Comparison of ENCODE assay signal across 20 mouse cellular contexts in the genomic region with DNA sequence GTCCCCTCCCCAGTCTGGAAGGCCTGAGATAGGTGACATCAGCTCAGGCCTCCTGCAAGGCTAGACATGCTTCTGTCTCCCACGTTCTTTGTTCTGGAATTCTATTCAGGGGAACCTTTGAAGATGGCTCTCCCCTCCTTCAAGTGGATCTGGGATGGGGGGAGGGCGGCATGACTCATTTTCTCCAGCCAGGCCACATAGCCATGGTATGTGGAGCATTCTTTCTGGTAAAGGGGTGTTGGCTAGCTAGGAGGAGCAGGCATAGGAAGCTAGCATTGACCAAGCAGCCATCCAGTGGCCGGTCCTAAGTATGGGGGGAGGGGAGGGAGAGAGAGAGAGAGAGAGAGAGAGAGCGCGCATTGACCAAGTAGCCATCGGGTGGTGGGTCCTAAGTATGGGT. TPM values are rescaled to one million over a fixed set of nuclear protein-coding genes. Genes with fewer than 3 reads are reported as not detected.
DNase-seq lines count a peak whose midpoint lies in the region; ATAC-seq and TF ChIP-seq lines count a peak whose summit lies in the region.
"Had no signal": no experiment of that assay in that cellular context is flagged by ENCODE, and none has a peak within 500 bp of the region (broad histone marks: within the 10 kb centered on the region; RNA-seq: fewer than 3 reads in every experiment).

No protein-coding gene starts in this region.

- no peak for DNase-seq in heart, adult 2 months
- DNase-seq in 3134 (ENCODE audit: extremely low read depth, insufficient read length, low spot score) (peak; percentile 77), ES-CJ7 (ENCODE audit: low read depth, low spot score) (peak; percentile 27)
- no peak for DNase-seq in embryo, embryonic 11 days
- no peak for DNase-seq in spleen, postnatal 10 days (ENCODE audit: low spot score in 2 of 2)
- DNase-seq: adrenal gland, adult 8-10 months; cerebellum, adult 11 months; cerebellum, postnatal 25 days; gastrocnemius, postnatal 10 days; kidney, adult 11 months; lung, embryonic 14.5 days; thymus, adult 18-20 months had no signal

- H3K36me3 ChIP-seq in heart, embryonic 12.5 days: no peaks in the 10 kb centered on the region
- no peaks in the 10 kb centered on the region for H3K36me3 ChIP-seq in heart, adult 2 months (ENCODE audit: control insufficient read depth, insufficient read depth, low read length)
- H3K36me3 ChIP-seq: G1E; hindbrain, embryonic 10.5 days; midbrain, embryonic 13.5 days; neural tube, embryonic 15.5 days had no signal

- no peak overlapping the region for H3K27ac ChIP-seq in heart, embryonic 12.5 days (ENCODE audit: poor library complexity, severe bottlenecking)
- no peak overlapping the region for H3K27ac ChIP-seq in heart, adult 2 months
- H3K27ac ChIP-seq in bone marrow, adult 2 months (ENCODE audit: control insufficient read depth, insufficient read depth, low read depth, low read length, poor library complexity): peak overlapping the region; percentile 74
- H3K27ac ChIP-seq: hindbrain, embryonic 10.5 days; hindbrain, postnatal 0 days; midbrain, embryonic 13.5 days; neural tube, embryonic 15.5 days had no signal

- no peak overlapping the region for H3K4me2 ChIP-seq in heart, embryonic 12.5 days
- H3K4me2 ChIP-seq: lung, embryonic 14.5 days; midbrain, embryonic 13.5 days; neural tube, embryonic 15.5 days had no signal

- no peak for TF ChIP-seq POLR2A in heart, adult 2 months (IDR thresholded peaks at IDR 0.05; ENCODE audit: insufficient read depth, low read depth, low read length)
- TF ChIP-seq POLR2A in bone marrow, adult 2 months (IDR thresholded peaks at IDR 0.05; ENCODE audit: borderline replicate concordance, control insufficient read depth, low read depth, low read length): no peak

- no peak for TF ChIP-seq EP300 in heart, adult 2 months (IDR thresholded peaks at IDR 0.05; ENCODE audit: insufficient read depth, low read depth, low read length)

- H3K79me2 ChIP-seq in heart, adult 2 months (replicated peaks; ENCODE audit: control insufficient read depth, insufficient read depth, low read length): no peaks in the 10 kb centered on the region

- no peaks in the 10 kb centered on the region for H3K27me3 ChIP-seq in heart, embryonic 12.5 days (replicated peaks)
- H3K27me3 ChIP-seq in heart, adult 2 months (ENCODE audit: control insufficient read depth, insufficient read depth, low read length): no peaks in the 10 kb centered on the region
- H3K27me3 ChIP-seq: midbrain, embryonic 13.5 days; neural tube, embryonic 15.5 days had no signal

- no peak for TF ChIP-seq CTCF in heart, adult 2 months (IDR thresholded peaks at IDR 0.05)
- no peak for TF ChIP-seq CTCF in bone marrow, adult 2 months (IDR thresholded peaks at IDR 0.05; ENCODE audit: control insufficient read depth, insufficient read depth, low read length)

- no peaks in the 10 kb centered on the region for H3K9me3 ChIP-seq in heart, embryonic 12.5 days (replicated peaks)
- H3K9me3 ChIP-seq: G1E; hindbrain, embryonic 10.5 days; midbrain, embryonic 13.5 days; neural tube, embryonic 15.5 days had no signal

- intact Hi-C loops in heart, adult 2 months (cut with DNase I): no loop called here

- 59% methylated on average over 6 of the region's 6 CpGs for WGBS in heart, embryonic 12.5 days
- WGBS in heart, adult 2 months: 76% methylated on average over 6 of the region's 6 CpGs
- whole genome bisulfite sequencing in bone marrow, adult 2 months: 49% methylated on average over 6 of the region's 6 CpGs

- H3K4me1 ChIP-seq in heart, embryonic 12.5 days (replicated peaks): peaks cover 15% of the 10 kb centered on the region
- H3K4me1 ChIP-seq in heart, adult 2 months (ENCODE audit: control insufficient read depth, insufficient read depth, low read length): no peaks in the 10 kb centered on the region
- peaks cover 33% of the 10 kb centered on the region for H3K4me1 ChIP-seq in bone marrow, adult 2 months (ENCODE audit: control insufficient read depth, insufficient read depth, low read length)
- H3K4me1 ChIP-seq: midbrain, embryonic 13.5 days; neural tube, embryonic 15.5 days had no signal

- peak; percentile 37; the same call in 1 of the 2 replicates for ATAC-seq in heart, embryonic 12.5 days (ENCODE audit: insufficient number of reproducible peaks, low FRiP score)
- ATAC-seq in frontal cortex, adult (ENCODE audit: low TSS enrichment): no peak
- ATAC-seq: hindbrain, postnatal 0 days; midbrain, embryonic 13.5 days had no signal

- H3K4me3 ChIP-seq in heart, embryonic 12.5 days: no peak overlapping the region
- H3K4me3 ChIP-seq in heart, adult 2 months: no peak overlapping the region
- no peak overlapping the region for H3K4me3 ChIP-seq in bone marrow, adult 2 months (replicated peaks; ENCODE audit: control insufficient read depth, low read depth, low read length)
- H3K4me3 ChIP-seq: hindbrain, embryonic 10.5 days; midbrain, embryonic 13.5 days; neural tube, embryonic 15.5 days had no signal

- H3K9ac ChIP-seq in heart, embryonic 12.5 days: no peak overlapping the region
- H3K9ac ChIP-seq in heart, adult 2 months (ENCODE audit: low read depth, low read length): no peak overlapping the region
- H3K9ac ChIP-seq: lung, embryonic 14.5 days; midbrain, embryonic 13.5 days; neural tube, embryonic 15.5 days had no signal

RNA-seq across cellular contexts. Expression of gene Pstpip1, which starts 17.8 kb away (rescaled TPM):
- polyA plus RNA-seq in heart, embryonic 12.5 days (2016; fragmentation: Nextera tagmentation; extraction: Ambion mirVana): 0.60 and 0.81 TPM in 2 replicates
- total RNA-seq in heart, adult 2 months (2021): 1 to 10 TPM; 1.5 TPM
- polyA plus RNA-seq in heart, adult 2 months (2012; rRNA removed): 2.8 and 4.0 TPM in 2 replicates
- polyA plus RNA-seq in bone marrow, adult 2 months (2011; ENCODE audit: insufficient read depth, insufficient read length, low replicate concordance, missing spikeins): 63.2 and 115 TPM in 2 replicates
- total RNA-seq: G1E had no signal

RNA-seq across cellular contexts. Expression of gene Tspan3, which starts 57.8 kb away (rescaled TPM):
- polyA plus RNA-seq in heart, embryonic 12.5 days (2016; fragmentation: Nextera tagmentation; extraction: Ambion mirVana): 397 and 400 TPM in 2 replicates
- total RNA-seq in heart, adult 2 months (2021): 100 to 1,000 TPM; 182 to 196 TPM
- polyA plus RNA-seq in heart, adult 2 months (2012; rRNA removed): 209 and 406 TPM in 2 replicates
- 3.2 and 9.4 TPM in 2 replicates for polyA plus RNA-seq in bone marrow, adult 2 months (2011; ENCODE audit: insufficient read depth, insufficient read length, low replicate concordance, missing spikeins)
- polyA plus RNA-seq: G1E had no signal

Comparison
In these comparisons a context has a peak if more than half of its experiments do, and no peak if none do; other contexts are left out.
1. DNase-seq: peak in 3134 (single experiment) and ES-CJ7 (single experiment); none in heart, adult 2 months (0 of 2), embryo, embryonic 11 days (single experiment) and spleen, postnatal 10 days (0 of 2).
2. RNA of gene Pstpip1, which starts 17.8 kb away (polyA plus RNA-seq): 63.2 to 115 TPM in bone marrow, adult 2 months; 2.8 to 4.0 TPM in heart, adult 2 months and 0.60 to 0.81 TPM in heart, embryonic 12.5 days; every median in the first group is over 10 times any median in the second.
3. RNA of gene Tspan3, which starts 57.8 kb away (polyA plus RNA-seq): 397 to 400 TPM in heart, embryonic 12.5 days and 209 to 406 TPM in heart, adult 2 months; 3.2 to 9.4 TPM in bone marrow, adult 2 months; every median in the first group is over 10 times any median in the second.